ENCODE assay signal across 26 mouse cellular contexts in the genomic region with DNA sequence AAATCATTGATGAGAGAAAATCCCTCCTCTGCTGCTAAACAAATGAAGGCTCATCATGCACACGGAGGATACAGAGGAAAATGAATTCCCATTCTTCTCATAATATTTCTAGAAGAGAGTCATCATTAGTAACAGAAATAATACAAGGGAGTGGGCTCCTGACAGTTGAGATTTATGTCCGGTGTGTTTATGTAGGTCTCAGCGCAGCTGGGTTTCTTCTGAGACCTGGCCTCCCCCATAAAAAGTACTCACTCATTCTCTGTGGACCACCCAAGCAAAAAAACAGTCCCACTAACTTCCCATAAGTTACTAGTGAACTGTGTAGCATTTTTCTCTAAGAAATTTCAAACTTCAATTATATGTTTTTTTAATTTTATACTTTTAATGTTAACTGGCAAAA.
A peak's percentile ranks its signal among the peaks of the same experiment; 100 is the strongest.
DNase-seq lines count a peak whose midpoint lies in the region; ATAC-seq lines count a peak whose summit lies in the region.
"Had no signal": no experiment of that assay in that cellular context is flagged by ENCODE, and none has a peak within 500 bp of the region (broad histone marks: within the 10 kb centered on the region; RNA-seq: fewer than 3 reads in every experiment).

No protein-coding gene starts in this region.

- no peak for DNase-seq in kidney, adult 9 months
- peak; percentile 36 for DNase-seq in embryo, embryonic 10.5 days (ENCODE audit: low spot score)
- DNase-seq in embryo, embryonic 11 days = peak; percentile 43
- DNase-seq in mesoderm, embryonic 11.5 days (ENCODE audit: low read depth, low spot score) = peak; percentile 70
- DNase-seq in ovary, postnatal 10 days (ENCODE audit: low spot score) = no peak
- DNase-seq: adrenal gland, adult 8-10 months; adrenal gland, postnatal 25 days; cerebellum, adult 11-12 months; cerebellum, adult 8-10 months; cerebellum, postnatal 10 days; cerebellum, postnatal 36 days; forebrain, postnatal 0 days; gastrocnemius, postnatal 25 days; heart, adult 18-20 months; heart, postnatal 10 days; heart, postnatal 36 days had no signal

- H3K36me3 ChIP-seq in kidney, embryonic 15.5 days = no peaks in the 10 kb centered on the region
- H3K36me3 ChIP-seq: embryonic facial prominence, embryonic 12.5 days; embryonic facial prominence, embryonic 15.5 days; heart, embryonic 12.5 days; heart, embryonic 15.5 days; hindbrain, embryonic 10.5 days; hindbrain, embryonic 13.5 days had no signal

- H3K4me3 ChIP-seq in kidney, embryonic 15.5 days (replicated peaks) = no peak overlapping the region
- H3K4me3 ChIP-seq: embryonic facial prominence, embryonic 12.5 days; embryonic facial prominence, embryonic 15.5 days; heart, embryonic 12.5 days; heart, embryonic 15.5 days; hindbrain, embryonic 10.5 days; hindbrain, embryonic 13.5 days had no signal

- peak; percentile 76; the same call in 1 of the 2 replicates for ATAC-seq in kidney, embryonic 15.5 days (replicated peaks; ENCODE audit: low FRiP score)
- ATAC-seq: CD4-positive, CD25-positive, alpha-beta regulatory T cell, adult 4 months; forebrain, embryonic 14.5 days; forebrain, postnatal 0 days; hindbrain, embryonic 16.5 days had no signal

- 30% methylated on average over 3 of the region's 3 CpGs for WGBS in kidney, embryonic 15.5 days

- no peak overlapping the region for H3K9ac ChIP-seq in kidney, embryonic 15.5 days
- H3K9ac ChIP-seq: embryonic facial prominence, embryonic 12.5 days; embryonic facial prominence, embryonic 15.5 days; forebrain, postnatal 0 days; heart, embryonic 12.5 days; heart, embryonic 15.5 days; hindbrain, embryonic 13.5 days had no signal

- no peaks in the 10 kb centered on the region for H3K27me3 ChIP-seq in kidney, embryonic 15.5 days
- H3K27me3 ChIP-seq: embryonic facial prominence, embryonic 12.5 days; embryonic facial prominence, embryonic 15.5 days; heart, embryonic 12.5 days; heart, embryonic 15.5 days; hindbrain, embryonic 13.5 days had no signal

- H3K4me2 ChIP-seq in kidney, embryonic 15.5 days = no peak overlapping the region
- H3K4me2 ChIP-seq: embryonic facial prominence, embryonic 12.5 days; embryonic facial prominence, embryonic 15.5 days; heart, embryonic 12.5 days; heart, embryonic 15.5 days; hindbrain, embryonic 13.5 days had no signal

- H3K4me1 ChIP-seq in kidney, embryonic 15.5 days = no peaks in the 10 kb centered on the region
- H3K4me1 ChIP-seq: embryonic facial prominence, embryonic 12.5 days; embryonic facial prominence, embryonic 15.5 days; heart, embryonic 12.5 days; heart, embryonic 15.5 days; hindbrain, embryonic 10.5 days; hindbrain, embryonic 13.5 days had no signal

- no peak overlapping the region for H3K27ac ChIP-seq in kidney, embryonic 15.5 days
- H3K27ac ChIP-seq: embryonic facial prominence, embryonic 12.5 days; embryonic facial prominence, embryonic 15.5 days; heart, embryonic 15.5 days; hindbrain, embryonic 10.5 days; hindbrain, embryonic 13.5 days had no signal

- H3K9me3 ChIP-seq in kidney, embryonic 15.5 days (replicated peaks) = no peaks in the 10 kb centered on the region
- H3K9me3 ChIP-seq: embryonic facial prominence, embryonic 12.5 days; embryonic facial prominence, embryonic 15.5 days; heart, embryonic 12.5 days; heart, embryonic 15.5 days; hindbrain, embryonic 10.5 days; hindbrain, embryonic 13.5 days had no signal

Comparison
In these comparisons a context has a peak if more than half of its experiments do, and no peak if none do; other contexts are left out.
1. DNase-seq: peak in embryo, embryonic 10.5 days (single experiment), embryo, embryonic 11 days (single experiment) and mesoderm, embryonic 11.5 days (single experiment); none in kidney, adult 9 months (single experiment) and ovary, postnatal 10 days (single experiment).